Mouse (Mus musculus) left cerebral cortex, adult 18-20 months (tissue): ENCODE measurements around the gene Ptprd. TPM values are rescaled to one million over a fixed set of nuclear protein-coding genes. Genes with fewer than 3 reads are reported as not detected.

Experiments
- DNase-seq, 2 experiments: peaks; one replicate each; pipeline ENCODE4 v3.0.0; 2021 to 2022; ENCODE audit warnings: low spot score in 2 of 2, mixed read lengths in 1 of 2
- total RNA-seq, 2 experiments: library from RNA; stranded (reverse); gene quantifications; 2 replicates each; pipeline ENCODE4 v1.2.3; 2021

Gene Ptprd
- total RNA-seq, 2 experiments from 2014 or later: 261 to 270 TPM

- DNase-seq: no peak
These were observed 1270.1 kb downstream of the Ptprd start for GRCm38 (mm10) chr4:76941382-76942360.

DNA sequence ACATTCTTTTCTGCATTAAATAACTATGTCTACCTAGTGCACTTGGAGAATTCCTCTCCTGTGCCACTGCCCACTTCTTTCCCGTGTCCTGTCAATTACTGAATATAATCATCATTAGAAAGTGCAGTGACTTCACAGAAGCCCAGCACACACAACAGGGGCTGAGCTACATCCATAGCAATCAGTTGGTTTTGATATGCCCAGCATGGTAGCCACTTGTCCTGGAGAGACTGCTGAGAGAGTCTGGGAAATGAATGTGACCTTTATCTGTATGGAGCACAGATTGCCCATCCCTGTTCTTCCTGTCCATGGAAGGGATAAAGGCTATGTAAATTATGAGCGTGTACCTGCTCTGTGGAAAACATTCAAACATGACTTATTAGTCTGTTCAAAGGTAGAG is 1280.2 kb downstream of the Ptprd start:
- no peak for DNase-seq

DNA sequence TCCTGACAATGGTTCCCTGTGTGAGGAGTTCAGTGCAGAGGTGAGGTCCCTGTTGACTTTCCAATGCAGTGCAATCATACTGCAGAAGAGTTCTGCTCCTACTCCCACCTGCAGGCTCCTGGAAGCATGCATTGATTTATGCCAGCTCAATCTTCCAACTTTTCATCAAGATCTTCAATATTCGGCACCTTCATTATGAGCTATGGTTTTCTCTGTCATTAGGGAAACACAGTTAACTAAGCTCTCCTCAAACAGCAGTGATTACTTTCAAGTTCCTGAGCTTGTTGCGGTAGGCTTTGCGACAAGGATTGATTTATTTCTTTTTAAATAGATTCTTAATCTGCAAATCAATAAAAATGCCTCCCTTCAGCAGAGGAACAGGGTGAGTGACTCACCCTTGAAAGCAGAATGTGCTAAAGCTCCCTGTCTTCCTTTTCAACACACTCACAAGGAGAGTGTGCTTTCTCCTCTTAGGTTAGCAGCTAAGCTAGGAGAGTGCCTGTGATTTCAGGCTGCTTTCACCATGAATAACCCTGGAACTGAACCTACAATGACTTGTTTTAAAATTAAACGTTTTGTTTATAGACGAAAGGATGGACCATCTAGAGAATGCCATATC is 1298.1 kb downstream of the Ptprd start:
- DNase-seq: no peak

DNA sequence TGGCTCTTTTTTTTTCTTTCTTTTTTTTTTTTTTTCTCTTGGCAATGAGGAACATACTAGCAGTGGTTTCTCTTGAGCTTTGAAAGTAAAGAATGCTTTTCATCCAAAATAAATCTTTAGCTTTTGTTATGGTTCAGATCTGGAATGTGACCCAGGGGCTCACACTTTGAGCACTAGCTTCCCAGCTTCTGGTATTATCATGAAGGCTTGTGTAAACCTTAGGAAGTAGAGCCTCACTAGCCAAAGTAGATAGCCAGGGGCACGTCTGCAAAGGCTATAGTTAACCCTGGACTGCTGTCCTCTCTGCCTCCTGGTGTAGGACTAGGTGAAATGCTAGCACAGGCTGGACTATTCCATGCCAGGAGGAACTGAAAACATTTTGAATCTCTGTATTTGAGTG is 1310.1 kb downstream of the Ptprd start:
- DNase-seq: no peak

GRCm38 (mm10) chr4:76889669-76890068 is 1322.1 kb downstream of the Ptprd start:
- no peak for DNase-seq

DNA sequence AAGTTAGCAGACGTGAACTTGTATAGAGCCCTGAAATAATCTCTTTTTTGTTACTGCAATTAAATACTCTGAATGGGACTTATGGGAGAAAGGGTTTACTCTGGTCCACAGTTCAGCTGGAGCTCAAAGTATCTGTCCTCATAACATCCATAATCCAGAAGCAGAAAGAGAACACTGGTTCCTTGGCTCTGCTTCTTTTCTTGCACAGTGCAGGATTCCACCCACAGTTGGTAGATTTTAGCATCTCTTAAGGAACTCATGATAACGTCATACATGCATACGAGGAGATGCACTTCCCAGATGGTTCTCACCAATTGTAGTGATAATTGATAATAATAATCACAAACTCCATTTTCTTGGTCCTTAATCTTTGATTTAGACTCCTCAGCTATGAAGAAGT is 1330.2 kb downstream of the Ptprd start:
- no peak for DNase-seq

DNA sequence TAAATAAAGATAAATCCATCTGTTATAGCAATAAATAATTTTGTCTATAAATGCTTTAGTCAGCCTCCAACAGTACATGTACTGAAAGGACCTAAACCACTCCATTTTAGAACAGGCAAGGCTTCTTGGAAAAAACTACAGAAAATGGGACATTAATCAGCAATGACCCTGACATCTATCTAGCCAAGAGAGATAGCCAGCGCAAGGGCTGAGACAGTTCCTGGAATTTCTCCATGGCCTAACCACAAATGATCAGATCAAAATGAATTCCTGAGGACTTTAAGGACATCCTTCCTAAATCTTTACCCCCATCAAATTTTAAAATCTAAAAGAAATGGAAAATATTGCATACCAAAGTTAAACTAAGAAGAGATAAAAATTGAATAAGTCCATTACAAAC is 1340.8 kb downstream of the Ptprd start:
- no peak for DNase-seq

- no peak for DNase-seq
These were observed 1346.2 kb downstream of the Ptprd start for GRCm38 (mm10) chr4:76865585-76865984.

DNA sequence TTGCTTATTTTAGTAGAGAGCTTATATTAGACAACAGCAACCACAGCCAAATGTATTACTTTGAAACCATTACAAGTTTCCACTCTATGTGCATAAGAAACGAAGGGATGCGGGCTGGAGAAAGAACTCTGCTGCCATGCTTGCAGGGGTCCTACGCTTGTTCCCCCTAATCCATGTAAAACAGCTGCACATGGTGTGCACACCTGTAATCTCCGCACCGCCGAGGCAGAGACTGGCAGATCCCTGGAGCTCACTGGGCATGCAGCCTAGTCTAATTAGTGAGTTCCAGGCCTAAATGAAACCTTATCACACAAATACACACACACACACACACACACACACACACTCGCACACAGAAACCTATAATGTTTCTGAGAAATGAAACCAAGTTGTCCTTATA is 1365.5 kb downstream of the Ptprd start:
- no peak for DNase-seq

GRCm38 (mm10) chr4:76839016-76839415 is 1372.7 kb downstream of the Ptprd start:
- no peak for DNase-seq

GRCm38 (mm10) chr4:76812138-76812537 is 1399.6 kb downstream of the Ptprd start:
- no peak for DNase-seq

GRCm38 (mm10) chr4:76802708-76803107 is 1409.1 kb downstream of the Ptprd start:
- peak in 1 of 2 experiments; percentile 20 for DNase-seq

- no peak for DNase-seq
These were observed 1413.5 kb downstream of the Ptprd start for GRCm38 (mm10) chr4:76798010-76799007.

DNA sequence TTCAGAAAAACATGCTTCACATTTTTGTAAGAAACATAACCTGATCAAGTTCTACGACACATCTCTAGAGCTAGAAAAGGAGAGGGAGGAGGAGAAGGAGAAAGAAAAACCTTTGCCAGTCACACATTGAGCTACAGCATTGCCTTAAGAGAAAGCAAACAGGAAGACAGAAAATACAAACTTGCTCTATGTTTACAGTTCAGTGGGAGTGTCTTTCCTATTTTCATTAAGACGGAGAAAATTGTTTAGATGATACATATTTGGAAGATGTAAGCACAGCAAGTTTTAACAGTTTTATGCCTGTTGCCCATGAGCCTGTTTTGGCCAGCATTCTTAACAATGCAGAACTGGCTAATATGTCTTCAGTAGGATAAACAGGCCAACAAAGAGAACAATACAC is 1426.4 kb downstream of the Ptprd start:
- no peak for DNase-seq

DNA sequence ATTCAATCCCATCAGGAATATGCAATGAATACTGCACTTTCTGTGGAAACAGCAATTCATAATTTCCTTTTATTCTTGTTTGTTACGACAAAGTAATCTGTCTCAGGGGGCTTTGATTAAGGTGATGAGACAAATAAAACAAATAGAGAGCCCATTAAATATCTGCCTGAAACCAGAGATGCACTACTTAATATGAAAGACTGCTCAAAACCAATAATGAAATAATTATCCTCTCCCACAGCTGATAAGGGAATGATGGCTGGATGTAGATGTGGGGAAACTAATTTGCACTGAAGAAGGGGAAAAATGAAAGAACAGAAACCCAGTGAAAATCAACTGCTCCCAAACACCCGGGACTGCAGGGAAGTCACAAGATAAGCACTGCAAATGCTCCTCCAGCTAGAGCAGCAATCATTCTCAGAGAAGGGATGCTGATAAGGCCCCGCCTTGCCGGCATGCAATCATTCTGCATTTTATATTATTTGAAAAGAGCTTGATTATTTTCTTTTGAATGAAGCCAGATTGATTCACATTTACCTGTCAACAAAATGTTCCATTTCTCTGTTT is 1432.1 kb downstream of the Ptprd start:
- no peak for DNase-seq

GRCm38 (mm10) chr4:76766918-76767317 is 1444.8 kb downstream of the Ptprd start:
- DNase-seq: no peak

DNA sequence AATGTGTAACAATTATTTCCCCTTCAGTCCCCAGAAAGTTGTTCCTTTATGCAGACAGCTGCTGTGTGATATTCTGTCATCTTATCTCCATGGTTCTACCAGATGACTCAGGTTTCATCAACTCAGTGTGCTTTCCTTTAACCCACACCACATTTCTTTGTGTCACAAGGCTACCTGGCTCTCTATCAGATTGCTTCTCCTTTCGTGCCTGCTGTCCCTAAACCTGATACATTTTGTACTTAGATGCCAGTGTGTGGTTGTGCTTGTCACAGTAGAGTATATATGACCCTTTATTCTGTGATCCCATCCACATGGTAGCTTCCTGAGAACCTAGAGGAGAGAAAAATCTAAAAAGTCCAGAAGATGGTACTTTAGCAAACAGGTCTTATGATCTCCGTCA is 1445.3 kb downstream of the Ptprd start:
- DNase-seq: no peak

DNA sequence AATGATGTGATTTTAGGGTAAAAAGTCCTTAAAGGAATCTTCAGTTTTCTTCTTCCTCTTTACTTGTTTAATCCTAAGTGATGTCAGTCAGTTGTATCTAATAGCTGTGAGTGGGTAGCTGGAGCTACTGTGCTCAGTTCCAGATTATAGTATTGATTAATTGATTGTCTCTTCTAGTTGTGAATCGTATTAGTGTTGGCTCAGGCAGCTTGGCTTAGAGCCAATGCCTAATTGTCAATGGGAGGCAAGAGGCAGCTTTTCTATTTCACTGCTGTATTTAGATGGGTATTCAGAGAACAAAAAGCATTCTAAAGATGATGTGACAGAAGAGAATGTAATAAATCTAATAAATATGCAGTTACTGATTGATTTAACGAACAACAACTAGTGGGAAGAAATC is 1461.1 kb downstream of the Ptprd start:
- DNase-seq: no peak

GRCm38 (mm10) chr4:76735831-76736230 is 1475.9 kb downstream of the Ptprd start:
- no peak for DNase-seq

GRCm38 (mm10) chr4:76675726-76676125 is 1536.0 kb downstream of the Ptprd start:
- no peak for DNase-seq

GRCm38 (mm10) chr4:76673224-76673623 is 1538.5 kb downstream of the Ptprd start:
- no peak for DNase-seq
